Mouse (Mus musculus): ENCODE results near the gene Grk5. TPM values are rescaled to one million over a fixed set of nuclear protein-coding genes. Genes with fewer than 3 reads are reported as not detected.

The Grk5 gene
- polyA plus RNA-seq, 1 experiment from 2014 or later, result 3.6 TPM

GRCm38 (mm10) chr19:60895251-60895880, 5.8 kb downstream of the Grk5 start:
- Histone ChIP-seq H3K4me1 (ENCODE audit: control insufficient read depth, insufficient read depth, low read length) (peaks cover 5% of the 10 kb centered on the region; the same call in 1 of the 2 replicates), H3K9me3 (ENCODE audit: control insufficient read depth, low read depth, low read length) (no peaks in the 10 kb centered on the region), H3K4me3 (ENCODE audit: low read depth, low read length) (no peak overlapping the region), H3K4me2 (replicated peaks; ENCODE audit: low read depth, low read length) (no peak overlapping the region), H3K27ac (ENCODE audit: low read length) (no peak overlapping the region), H3K36me3 (ENCODE audit: control insufficient read depth, insufficient read depth, low read length) (no peaks in the 10 kb centered on the region), H3K27me3 (ENCODE audit: control insufficient read depth, insufficient read depth, low read length) (no peaks in the 10 kb centered on the region), H3K9ac (replicated peaks; ENCODE audit: low read depth, low read length) (no peak overlapping the region)
- ATAC-seq (ENCODE audit: insufficient number of reproducible peaks, insufficient read depth, low FRiP score, low read depth), result no peak
- whole genome bisulfite sequencing, result 27% methylated on average over 3 of the region's 3 CpGs

- ATAC-seq (ENCODE audit: insufficient number of reproducible peaks, insufficient read depth, low FRiP score, low read depth), result no peak
- Histone ChIP-seq H3K27ac (ENCODE audit: low read length) (no peak overlapping the region), H3K4me2 (replicated peaks; ENCODE audit: low read depth, low read length) (no peak overlapping the region), H3K36me3 (ENCODE audit: control insufficient read depth, insufficient read depth, low read length) (no peaks in the 10 kb centered on the region), H3K4me3 (ENCODE audit: low read depth, low read length) (no peak overlapping the region), H3K9me3 (ENCODE audit: control insufficient read depth, low read depth, low read length) (no peaks in the 10 kb centered on the region), H3K27me3 (ENCODE audit: control insufficient read depth, insufficient read depth, low read length) (no peaks in the 10 kb centered on the region), H3K9ac (replicated peaks; ENCODE audit: low read depth, low read length) (no peak overlapping the region), H3K4me1 (ENCODE audit: control insufficient read depth, insufficient read depth, low read length) (no peaks in the 10 kb centered on the region)
- 63% methylated on average over 1 of the region's 1 CpGs for WGBS
Observed at GRCm38 (mm10) chr19:60903139-60903538, 13.6 kb downstream of the Grk5 start.

- ATAC-seq (ENCODE audit: insufficient number of reproducible peaks, insufficient read depth, low FRiP score, low read depth), result no peak
- H3K4me2 ChIP-seq (replicated peaks; ENCODE audit: low read depth, low read length), result no peak overlapping the region
- H3K27ac ChIP-seq (ENCODE audit: low read length), result no peak overlapping the region
- no peaks in the 10 kb centered on the region for H3K27me3 ChIP-seq (ENCODE audit: control insufficient read depth, insufficient read depth, low read length)
- H3K36me3 ChIP-seq (ENCODE audit: control insufficient read depth, insufficient read depth, low read length), result no peaks in the 10 kb centered on the region
- no peaks in the 10 kb centered on the region for H3K4me1 ChIP-seq (ENCODE audit: control insufficient read depth, insufficient read depth, low read length)
- no peaks in the 10 kb centered on the region for H3K9me3 ChIP-seq (ENCODE audit: control insufficient read depth, low read depth, low read length)
- no peak overlapping the region for H3K4me3 ChIP-seq (ENCODE audit: low read depth, low read length)
- WGBS, result 95% methylated on average over 1 of the region's 1 CpGs
- no peak overlapping the region for H3K9ac ChIP-seq (replicated peaks; ENCODE audit: low read depth, low read length)
Observed at GRCm38 (mm10) chr19:60903971-60904370, 14.4 kb downstream of the Grk5 start.

- no peak overlapping the region for H3K4me3 ChIP-seq (ENCODE audit: low read depth, low read length)
- no peak overlapping the region for H3K9ac ChIP-seq (replicated peaks; ENCODE audit: low read depth, low read length)
- H3K9me3 ChIP-seq (ENCODE audit: control insufficient read depth, low read depth, low read length), result no peaks in the 10 kb centered on the region
- H3K4me2 ChIP-seq (replicated peaks; ENCODE audit: low read depth, low read length), result no peak overlapping the region
- no peaks in the 10 kb centered on the region for H3K36me3 ChIP-seq (ENCODE audit: control insufficient read depth, insufficient read depth, low read length)
- H3K27ac ChIP-seq (ENCODE audit: low read length), result no peak overlapping the region
- no peaks in the 10 kb centered on the region for H3K27me3 ChIP-seq (ENCODE audit: control insufficient read depth, insufficient read depth, low read length)
- WGBS, result 94% methylated on average over 5 of the region's 5 CpGs
- no peaks in the 10 kb centered on the region for H3K4me1 ChIP-seq (ENCODE audit: control insufficient read depth, insufficient read depth, low read length)
- no peak for ATAC-seq (ENCODE audit: insufficient number of reproducible peaks, insufficient read depth, low FRiP score, low read depth)
Observed at GRCm38 (mm10) chr19:60905477-60905876, 15.9 kb downstream of the Grk5 start.

- Histone ChIP-seq H3K4me3 (ENCODE audit: low read depth, low read length) (no peak overlapping the region), H3K36me3 (ENCODE audit: control insufficient read depth, insufficient read depth, low read length) (no peaks in the 10 kb centered on the region), H3K9me3 (ENCODE audit: control insufficient read depth, low read depth, low read length) (no peaks in the 10 kb centered on the region), H3K4me2 (replicated peaks; ENCODE audit: low read depth, low read length) (no peak overlapping the region), H3K9ac (replicated peaks; ENCODE audit: low read depth, low read length) (no peak overlapping the region), H3K27me3 (ENCODE audit: control insufficient read depth, insufficient read depth, low read length) (no peaks in the 10 kb centered on the region), H3K27ac (ENCODE audit: low read length) (no peak overlapping the region), H3K4me1 (ENCODE audit: control insufficient read depth, insufficient read depth, low read length) (no peaks in the 10 kb centered on the region)
- no peak for ATAC-seq (ENCODE audit: insufficient number of reproducible peaks, insufficient read depth, low FRiP score, low read depth)
Observed at GRCm38 (mm10) chr19:60910304-60910703, 20.8 kb downstream of the Grk5 start.

GRCm38 (mm10) chr19:60911653-60912052, 22.1 kb downstream of the Grk5 start:
- Histone ChIP-seq H3K4me3 (ENCODE audit: low read depth, low read length) (no peak overlapping the region), H3K27ac (ENCODE audit: low read length) (no peak overlapping the region), H3K9ac (replicated peaks; ENCODE audit: low read depth, low read length) (no peak overlapping the region), H3K27me3 (ENCODE audit: control insufficient read depth, insufficient read depth, low read length) (no peaks in the 10 kb centered on the region), H3K4me1 (ENCODE audit: control insufficient read depth, insufficient read depth, low read length) (no peaks in the 10 kb centered on the region), H3K36me3 (ENCODE audit: control insufficient read depth, insufficient read depth, low read length) (no peaks in the 10 kb centered on the region), H3K4me2 (replicated peaks; ENCODE audit: low read depth, low read length) (no peak overlapping the region), H3K9me3 (ENCODE audit: control insufficient read depth, low read depth, low read length) (no peaks in the 10 kb centered on the region)
- WGBS, result 83% methylated on average over 2 of the region's 2 CpGs
- ATAC-seq (ENCODE audit: insufficient number of reproducible peaks, insufficient read depth, low FRiP score, low read depth), result no peak

- H3K36me3 ChIP-seq (ENCODE audit: control insufficient read depth, insufficient read depth, low read length), result no peaks in the 10 kb centered on the region
- no peaks in the 10 kb centered on the region for H3K9me3 ChIP-seq (ENCODE audit: control insufficient read depth, low read depth, low read length)
- no peak overlapping the region for H3K4me2 ChIP-seq (replicated peaks; ENCODE audit: low read depth, low read length)
- H3K4me3 ChIP-seq (ENCODE audit: low read depth, low read length), result no peak overlapping the region
- H3K27ac ChIP-seq (ENCODE audit: low read length), result no peak overlapping the region
- whole genome bisulfite sequencing, result 44% methylated on average over 4 of the region's 4 CpGs
- ATAC-seq (ENCODE audit: insufficient number of reproducible peaks, insufficient read depth, low FRiP score, low read depth), result no peak
- H3K4me1 ChIP-seq (ENCODE audit: control insufficient read depth, insufficient read depth, low read length), result no peaks in the 10 kb centered on the region
- H3K9ac ChIP-seq (replicated peaks; ENCODE audit: low read depth, low read length), result no peak overlapping the region
- H3K27me3 ChIP-seq (ENCODE audit: control insufficient read depth, insufficient read depth, low read length), result no peaks in the 10 kb centered on the region
Observed at GRCm38 (mm10) chr19:60915236-60915635, 25.7 kb downstream of the Grk5 start.

- Histone ChIP-seq H3K4me3 (ENCODE audit: low read depth, low read length) (no peak overlapping the region), H3K9ac (replicated peaks; ENCODE audit: low read depth, low read length) (no peak overlapping the region), H3K36me3 (ENCODE audit: control insufficient read depth, insufficient read depth, low read length) (no peaks in the 10 kb centered on the region), H3K9me3 (ENCODE audit: control insufficient read depth, low read depth, low read length) (no peaks in the 10 kb centered on the region), H3K27ac (ENCODE audit: low read length) (no peak overlapping the region), H3K27me3 (ENCODE audit: control insufficient read depth, insufficient read depth, low read length) (no peaks in the 10 kb centered on the region), H3K4me2 (replicated peaks; ENCODE audit: low read depth, low read length) (no peak overlapping the region), H3K4me1 (ENCODE audit: control insufficient read depth, insufficient read depth, low read length) (no peaks in the 10 kb centered on the region)
- no peak for ATAC-seq (ENCODE audit: insufficient number of reproducible peaks, insufficient read depth, low FRiP score, low read depth)
- 86% methylated on average over 3 of the region's 3 CpGs for WGBS
Observed at GRCm38 (mm10) chr19:60915862-60916261, 26.3 kb downstream of the Grk5 start.

- 69% methylated on average over 6 of the region's 6 CpGs for WGBS
Observed at GRCm38 (mm10) chr19:60916869-60917570, 27.5 kb downstream of the Grk5 start.

More at GRCm38 (mm10) chr19:60916869-60917570, 27.5 kb downstream of the Grk5 start:
- Histone ChIP-seq H3K4me3 (ENCODE audit: low read depth, low read length) (no peak overlapping the region), H3K27me3 (ENCODE audit: control insufficient read depth, insufficient read depth, low read length) (no peaks in the 10 kb centered on the region), H3K36me3 (ENCODE audit: control insufficient read depth, insufficient read depth, low read length) (no peaks in the 10 kb centered on the region), H3K4me2 (replicated peaks; ENCODE audit: low read depth, low read length) (no peak overlapping the region), H3K9ac (replicated peaks; ENCODE audit: low read depth, low read length) (no peak overlapping the region), H3K27ac (ENCODE audit: low read length) (no peak overlapping the region), H3K4me1 (ENCODE audit: control insufficient read depth, insufficient read depth, low read length) (no peaks in the 10 kb centered on the region), H3K9me3 (ENCODE audit: control insufficient read depth, low read depth, low read length) (no peaks in the 10 kb centered on the region)
- no peak for ATAC-seq (ENCODE audit: insufficient number of reproducible peaks, insufficient read depth, low FRiP score, low read depth)
